Mouse (Mus musculus) megakaryocyte, adult 5-6 weeks (primary cell): ENCODE results near the gene Wipf3. TPM values are rescaled to one million over a fixed set of nuclear protein-coding genes. Genes with fewer than 3 reads are reported as not detected.

Experiments
- ATAC-seq: 2 replicates; pipeline ENCODE4 v1.8.0; 2016; ENCODE audit warnings: mild to moderate bottlenecking, inconsistent platforms; ENCODE audit not compliant: poor library complexity, severe bottlenecking
- total RNA-seq, 2 experiments: library from RNA; stranded (forward) in 1 of 2; stranded (reverse) in 1 of 2; fragments of 153-499, 151-499 nt in 1 of 2; fragments of 221-1000, 200-1000 nt in 1 of 2; gene quantifications; 2 replicates each; pipeline versions ENCODE4 v1.2.3 to v1.2.4; 2015 to 2017

Gene Wipf3
- total RNA-seq, 2 experiments from 2014 or later: 0.04 TPM; not detected in 1

GRCm38 (mm10) chr6:54431761-54432160 lies 2.4 kb downstream of the Wipf3 start:
- ATAC-seq: no peak

DNA sequence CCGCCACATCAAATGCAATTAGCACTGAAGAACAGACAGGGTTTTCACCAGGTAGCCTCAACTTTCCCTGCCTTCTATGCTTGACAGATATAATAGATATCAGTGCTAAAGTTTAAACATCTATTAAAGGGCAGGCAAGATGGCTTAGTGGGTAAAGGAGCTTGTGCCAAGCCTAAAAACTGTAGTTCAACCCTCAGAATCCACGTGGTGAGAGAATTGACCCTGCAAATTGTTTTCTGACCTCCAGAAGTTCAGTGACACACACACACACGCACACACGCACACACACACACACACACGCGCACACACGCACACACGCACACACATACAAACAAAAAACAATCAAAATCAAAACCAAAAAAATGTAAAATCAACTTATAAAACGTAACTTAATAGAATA lies 2.8 kb downstream of the Wipf3 start:
- no peak for ATAC-seq

GRCm38 (mm10) chr6:54432806-54433545 lies 3.6 kb downstream of the Wipf3 start:
- no peak for ATAC-seq

- no peak for ATAC-seq
These were observed 4.8 kb downstream of the Wipf3 start for GRCm38 (mm10) chr6:54434171-54434570.

DNA sequence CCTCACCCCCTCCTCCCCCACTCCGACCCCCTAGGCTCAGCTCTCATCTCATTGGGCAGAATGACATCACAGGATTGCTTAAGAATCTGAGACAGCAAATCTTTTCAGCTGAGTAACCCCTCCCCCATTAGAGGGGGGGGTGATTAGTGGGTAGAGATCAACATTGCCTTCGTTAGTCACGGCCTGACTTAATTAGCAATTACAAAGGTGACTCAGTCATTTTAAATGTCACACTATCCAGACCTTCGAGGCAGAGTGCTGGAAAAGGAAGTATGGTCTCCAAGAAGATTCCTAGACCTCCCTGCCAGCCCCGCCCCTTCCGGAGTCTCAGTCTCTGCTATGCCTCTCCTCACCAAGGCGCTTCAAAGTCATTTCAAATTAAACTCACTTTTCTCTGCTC lies 6.3 kb downstream of the Wipf3 start:
- ATAC-seq: no peak

GRCm38 (mm10) chr6:54436286-54436685 lies 6.9 kb downstream of the Wipf3 start:
- no peak for ATAC-seq

GRCm38 (mm10) chr6:54438510-54438909 lies 9.1 kb downstream of the Wipf3 start:
- no peak for ATAC-seq

GRCm38 (mm10) chr6:54440658-54441057 lies 11.3 kb downstream of the Wipf3 start:
- no peak for ATAC-seq

GRCm38 (mm10) chr6:54443657-54444056 lies 14.3 kb downstream of the Wipf3 start:
- ATAC-seq: no peak

GRCm38 (mm10) chr6:54444086-54444485 lies 14.7 kb downstream of the Wipf3 start:
- ATAC-seq: no peak

DNA sequence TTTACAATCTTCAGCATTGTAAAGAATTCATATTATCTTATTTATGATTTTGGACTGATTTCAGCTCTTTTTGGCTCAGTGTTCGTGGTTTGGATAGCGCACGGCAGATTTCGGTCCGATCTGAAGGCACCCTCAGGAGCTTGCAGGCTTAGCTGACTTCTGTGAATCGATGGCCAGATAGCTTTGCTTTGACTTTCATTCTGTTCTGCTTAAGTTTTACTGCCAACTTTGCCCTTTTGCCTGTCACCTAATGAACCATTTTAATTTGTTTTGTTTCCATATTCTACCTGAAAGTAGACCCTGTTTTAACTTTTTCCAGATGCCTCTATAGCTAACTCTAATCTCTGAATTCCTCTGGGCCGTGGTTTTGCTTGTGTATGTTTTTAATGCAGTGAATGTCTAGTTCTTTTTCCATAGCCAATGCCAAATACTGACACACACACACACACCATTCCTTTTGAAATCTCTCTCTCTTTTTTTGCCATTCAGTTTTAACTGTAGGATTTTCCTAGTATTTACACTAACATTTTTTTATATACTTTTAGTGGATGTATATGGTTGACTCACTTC lies 15.9 kb downstream of the Wipf3 start:
- no peak for ATAC-seq

DNA sequence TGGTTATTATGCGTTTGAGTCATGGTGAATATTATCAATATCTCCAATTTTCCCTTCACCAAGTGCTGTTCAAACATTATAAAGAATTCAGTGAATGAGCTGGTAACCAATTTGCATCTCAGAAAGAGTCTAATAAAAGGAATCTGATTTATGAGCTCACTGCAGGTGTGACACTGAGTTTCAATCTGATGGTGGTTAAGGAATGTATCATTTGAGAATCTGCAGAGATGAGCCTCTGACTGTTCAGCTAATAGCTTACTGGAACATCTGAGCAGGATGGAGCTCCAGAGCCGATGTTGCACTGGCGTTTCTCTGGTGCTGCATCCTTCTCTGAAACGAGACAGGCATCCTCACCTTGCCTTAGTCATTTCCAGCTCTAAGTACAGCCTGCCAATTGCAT lies 17.9 kb downstream of the Wipf3 start:
- ATAC-seq: no peak

- ATAC-seq: no peak
These were observed 30.3 kb downstream of the Wipf3 start for GRCm38 (mm10) chr6:54459661-54460060.

- no peak for ATAC-seq
These were observed 30.9 kb downstream of the Wipf3 start for GRCm38 (mm10) chr6:54460172-54460914.

GRCm38 (mm10) chr6:54460915-54461671 lies 31.7 kb downstream of the Wipf3 start:
- no peak for ATAC-seq

DNA sequence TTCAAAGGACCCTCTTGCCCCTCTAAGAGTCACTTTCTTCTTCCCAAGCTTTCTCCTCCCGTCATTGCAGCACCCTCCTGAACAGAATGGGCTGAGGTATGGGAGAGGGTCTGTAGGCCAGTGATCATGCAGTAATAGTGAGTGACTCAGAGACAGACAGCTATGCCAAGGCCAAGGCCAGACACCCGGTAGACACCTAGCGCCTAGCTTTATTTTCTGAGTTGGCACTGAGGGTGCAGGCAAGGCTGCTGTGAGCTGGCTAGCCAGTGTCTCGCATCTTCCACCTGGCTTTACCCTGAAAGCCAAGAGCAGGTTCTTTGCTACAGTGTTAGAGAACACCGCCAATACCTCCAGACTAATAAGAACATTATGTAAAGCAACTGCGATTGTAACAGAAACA lies 33.4 kb downstream of the Wipf3 start:
- ATAC-seq: no peak

DNA sequence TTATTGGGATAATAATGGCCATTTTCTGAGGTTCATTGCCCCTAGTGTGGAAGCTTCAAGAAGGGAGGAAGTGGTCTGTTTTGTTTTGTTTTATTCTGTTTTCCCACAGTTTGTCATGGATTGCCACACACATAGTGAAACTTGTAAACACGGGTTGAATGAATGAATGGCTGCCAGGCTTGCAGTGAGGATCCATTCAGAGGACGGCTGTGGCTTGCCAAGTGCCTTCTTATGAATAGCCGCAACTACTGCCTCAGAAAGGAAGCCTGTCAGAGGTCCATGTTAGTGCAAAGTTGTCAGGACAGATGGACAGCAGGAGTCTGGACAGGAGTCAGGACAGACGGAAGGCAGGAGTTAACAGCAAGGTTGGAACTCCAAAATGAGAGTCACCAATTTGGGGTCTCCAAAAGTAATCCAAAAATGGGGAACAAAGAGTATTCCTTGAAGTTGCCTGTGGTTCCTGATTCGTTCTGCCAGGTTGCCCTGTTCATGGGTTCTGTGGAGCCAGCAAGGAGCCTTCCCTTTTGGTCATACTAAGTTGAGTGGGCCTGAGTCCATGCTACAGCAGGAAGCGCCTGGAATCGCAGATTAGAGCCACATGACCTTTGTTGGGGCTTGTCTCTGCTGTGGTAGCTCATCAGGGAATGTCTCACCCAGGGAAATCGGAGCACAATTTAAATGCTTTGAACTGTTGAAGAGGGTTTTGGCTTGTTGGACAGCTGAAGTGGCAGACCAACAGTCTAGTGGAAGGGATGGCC lies 34.5 kb downstream of the Wipf3 start:
- no peak for ATAC-seq

DNA sequence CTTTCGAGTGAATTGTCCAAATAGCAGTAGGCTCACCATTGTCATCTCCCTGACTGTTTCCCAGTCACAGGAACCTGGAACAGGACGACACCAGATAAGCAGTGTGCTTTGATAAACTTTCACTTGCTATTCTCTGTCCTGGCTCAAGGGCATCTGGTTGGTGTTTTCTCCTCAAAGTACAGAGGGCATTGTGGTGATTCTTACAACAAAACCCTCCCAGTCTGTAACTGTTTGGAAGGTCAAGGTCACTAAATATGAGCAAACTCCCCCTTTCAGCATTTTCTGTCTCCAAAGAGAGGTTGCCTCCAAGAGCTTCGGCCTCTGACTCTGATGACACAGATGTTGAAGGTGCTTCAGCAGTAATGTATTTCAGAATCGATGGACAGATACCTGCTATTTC lies 35.5 kb downstream of the Wipf3 start:
- no peak for ATAC-seq

- ATAC-seq: no peak
These were observed 38.0 kb downstream of the Wipf3 start for GRCm38 (mm10) chr6:54467371-54467770.

DNA sequence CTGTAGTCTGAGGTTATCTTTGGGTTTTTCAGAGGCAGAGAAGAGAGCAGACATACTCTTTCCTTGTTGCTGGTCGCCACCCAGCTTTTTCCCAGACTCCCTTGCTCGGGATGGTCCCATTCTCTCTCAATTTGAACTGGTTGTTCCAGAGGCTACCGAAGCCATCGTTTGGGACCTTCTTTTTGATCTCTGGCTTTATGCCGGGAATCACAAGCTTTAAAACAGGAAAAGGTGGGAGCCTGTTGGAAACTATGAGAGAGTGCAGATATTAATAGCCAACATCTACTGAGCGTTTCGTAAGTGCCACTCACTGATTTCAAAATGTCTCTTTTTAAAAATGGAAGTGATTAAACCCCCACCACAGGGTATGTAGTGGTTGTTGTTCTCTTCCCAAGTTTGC lies 42.5 kb downstream of the Wipf3 start:
- ATAC-seq: no peak
